Mouse (Mus musculus) 416B (cell line): ENCODE measurements around the gene Il7r.

Experiments used
- DNase-seq: peaks from one replicate; pipeline ENCODE4 v3.0.0; 2011; ENCODE audit warnings: low read depth

Il7r gene

DNA sequence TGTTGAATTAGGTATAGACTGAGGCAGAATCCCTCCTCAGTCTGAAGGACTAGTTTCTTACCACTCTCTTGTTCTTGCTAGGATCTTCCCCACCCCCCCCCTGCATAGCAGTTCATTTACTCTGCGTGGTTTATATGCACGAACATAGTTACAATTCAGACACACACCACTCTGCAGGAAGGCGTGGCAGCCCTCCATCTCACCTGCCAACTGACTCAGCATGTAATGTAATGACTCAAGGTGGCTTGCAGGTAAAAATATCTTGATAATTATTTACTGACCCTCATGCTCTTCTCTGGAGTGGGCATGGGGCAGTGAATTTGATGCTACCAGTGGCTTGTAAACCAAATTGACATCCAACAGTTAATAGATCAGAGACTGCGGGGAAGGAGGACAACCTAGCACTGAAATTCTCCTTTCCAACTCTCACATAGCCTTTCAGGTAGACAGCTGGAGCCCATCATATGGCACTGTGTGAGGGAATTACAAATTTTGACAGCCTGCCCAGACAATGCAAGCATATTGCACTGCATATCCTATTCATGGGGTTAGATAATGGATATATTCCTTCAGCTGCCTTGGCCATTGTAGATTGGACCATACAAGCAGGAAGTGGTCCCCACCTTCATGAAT is 58.8 kb downstream of the Il7r start:
- DNase-seq = no peak

DNA sequence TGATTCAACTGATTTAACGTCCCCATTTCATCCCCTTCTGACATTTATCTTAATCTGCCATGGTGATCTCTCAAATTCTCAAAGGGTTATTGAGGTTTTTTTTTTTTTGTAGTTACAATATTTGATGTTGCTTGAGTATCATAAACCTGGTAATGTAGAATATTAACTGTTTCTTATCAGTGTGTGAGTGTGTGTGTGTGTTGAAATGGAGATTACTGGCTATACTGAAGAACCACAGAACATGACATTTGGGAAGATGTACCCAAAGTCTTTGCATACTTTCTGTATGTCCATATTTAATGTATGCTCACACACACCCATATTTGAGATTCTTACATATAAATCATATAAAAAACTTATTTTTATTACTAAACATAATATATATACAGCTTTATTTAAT is 65.9 kb downstream of the Il7r start:
- DNase-seq = no peak

DNA sequence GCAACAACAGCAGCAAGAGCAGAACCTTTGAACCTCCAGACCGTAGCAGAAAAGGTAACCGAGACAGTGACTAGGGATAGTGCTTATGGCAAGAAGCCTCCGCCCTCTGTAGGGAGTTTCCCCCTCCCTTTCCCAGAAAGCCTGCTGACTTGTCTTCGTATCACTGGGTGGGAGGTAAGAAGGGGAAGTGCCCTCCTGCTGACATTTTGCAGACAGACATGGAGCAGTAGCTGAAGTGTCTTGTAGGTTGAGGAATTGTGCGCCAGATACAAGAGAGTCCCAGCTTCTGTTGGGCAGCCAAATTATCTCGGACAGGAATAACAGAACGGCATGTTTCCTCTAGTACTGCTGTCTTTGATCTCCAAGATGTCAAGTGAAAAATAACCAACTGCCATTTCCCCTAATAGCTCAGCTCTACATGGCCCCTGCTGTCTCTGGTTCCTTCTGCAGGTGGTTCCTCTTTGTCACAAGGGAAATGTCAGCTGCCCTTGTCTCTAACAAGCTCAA is 66.4 kb downstream of the Il7r start:
- no peak for DNase-seq
